Mouse (Mus musculus) NIH3T3 (cell line): ENCODE measurements at regions not wholly inside any gene's neighbourhood (a gene's known extent, or its start where the extent isn't known, plus 50 kb on each side); places are given as distances from the start of the nearest gene placed in this dataset.

Experiments
- DNase-seq: peaks from one replicate; pipeline ENCODE4 v3.0.0-alpha.2; 2012; ENCODE audit warnings: low read depth

- no peak for DNase-seq
Measured at GRCm38 (mm10) chr12:77179138-77179537, 58.8 kb upstream of the Fut8 start.

- DNase-seq = no peak
Measured at GRCm38 (mm10) chr12:77177811-77178578, 59.9 kb upstream of the Fut8 start.

- no peak for DNase-seq
Measured at GRCm38 (mm10) chr12:77177303-77177702, 60.6 kb upstream of the Fut8 start.

- DNase-seq = no peak
Measured at GRCm38 (mm10) chr12:77174032-77174431, 63.9 kb upstream of the Fut8 start.

GRCm38 (mm10) chr12:77172540-77172939 is 65.4 kb upstream of the Fut8 start:
- no peak for DNase-seq

GRCm38 (mm10) chr12:77170257-77170656 is 67.7 kb upstream of the Fut8 start:
- DNase-seq = peak; percentile 36

- no peak for DNase-seq
Measured at GRCm38 (mm10) chr12:77168367-77168766, 69.6 kb upstream of the Fut8 start.

GRCm38 (mm10) chr12:77156698-77157097 is 81.2 kb upstream of the Fut8 start:
- DNase-seq = no peak

GRCm38 (mm10) chr12:77155626-77156025 is 82.3 kb upstream of the Fut8 start:
- no peak for DNase-seq

GRCm38 (mm10) chr12:77151471-77151870 is 86.5 kb upstream of the Fut8 start:
- DNase-seq = no peak

- DNase-seq = no peak
Measured at GRCm38 (mm10) chr12:77149835-77150234, 88.1 kb upstream of the Fut8 start.

- DNase-seq = no peak
Measured at GRCm38 (mm10) chr12:77148146-77148545, 89.8 kb upstream of the Fut8 start.

- no peak for DNase-seq
Measured at GRCm38 (mm10) chr12:77143958-77144357, 94.0 kb upstream of the Fut8 start.

- no peak for DNase-seq
Measured at GRCm38 (mm10) chr12:77143521-77143920, 94.4 kb upstream of the Fut8 start.

GRCm38 (mm10) chr12:77143105-77143504 is 94.8 kb upstream of the Fut8 start:
- no peak for DNase-seq

GRCm38 (mm10) chr12:77142224-77142623 is 95.7 kb upstream of the Fut8 start:
- DNase-seq = no peak

GRCm38 (mm10) chr12:77141260-77142201 is 96.4 kb upstream of the Fut8 start:
- no peak for DNase-seq

GRCm38 (mm10) chr12:77140656-77141055 is 97.3 kb upstream of the Fut8 start:
- no peak for DNase-seq

GRCm38 (mm10) chr12:77140141-77140540 is 97.8 kb upstream of the Fut8 start:
- no peak for DNase-seq

GRCm38 (mm10) chr12:77139718-77140117 is 98.2 kb upstream of the Fut8 start:
- DNase-seq = peak; percentile 42

GRCm38 (mm10) chr12:77138506-77139201 is 99.3 kb upstream of the Fut8 start:
- DNase-seq = peak; percentile 69

GRCm38 (mm10) chr12:77137291-77137830 is 100.6 kb upstream of the Fut8 start:
- no peak for DNase-seq
